Comparison of ENCODE assay signal across 8 mouse cellular contexts in the genomic region with DNA sequence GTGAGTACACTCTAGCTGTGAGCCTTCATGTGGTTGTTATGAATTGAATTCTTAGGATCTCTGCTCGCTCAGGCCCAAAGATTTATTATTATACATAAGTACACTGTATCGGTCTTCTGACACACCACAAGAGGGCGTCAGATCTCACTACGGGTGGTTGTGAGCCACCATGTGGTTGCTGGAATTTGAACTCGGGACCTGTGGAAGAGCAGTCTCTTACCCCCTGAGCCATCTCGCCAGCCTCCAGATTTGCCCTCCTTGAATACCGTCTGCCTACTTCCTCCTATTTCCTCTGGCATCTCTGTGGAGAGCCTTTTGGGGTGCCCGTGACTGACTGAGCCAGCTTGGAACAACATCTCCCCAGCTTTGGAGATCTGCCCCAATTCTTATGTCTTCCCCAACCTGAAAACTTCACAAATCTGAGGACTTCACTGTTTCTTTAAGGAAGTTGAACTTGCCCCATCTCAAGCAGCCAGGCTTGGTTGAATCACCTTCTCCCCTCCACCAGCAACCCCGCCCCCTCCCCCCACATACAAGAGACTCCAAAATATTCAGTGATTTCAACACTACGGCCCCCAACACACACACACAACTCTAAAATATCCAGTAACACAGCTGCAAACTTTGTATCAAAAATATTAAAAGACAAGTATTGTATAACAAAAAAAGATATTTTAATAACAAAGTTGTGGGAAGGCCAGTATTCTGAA. TPM values are rescaled to one million over a fixed set of nuclear protein-coding genes. Genes with fewer than 3 reads are reported as not detected.
DNase-seq lines count a peak whose midpoint lies in the region; ATAC-seq and TF ChIP-seq lines count a peak whose summit lies in the region.

No protein-coding gene starts in this region.

- no peak for TF ChIP-seq POLR2A in heart, adult 2 months (IDR thresholded peaks at IDR 0.05; ENCODE audit: insufficient read depth, low read depth, low read length)

- DNase-seq in heart, adult 2 months = no peak
- DNase-seq in heart, adult 8-10 months (ENCODE audit: low spot score) = no peak
- no peak for DNase-seq in liver, embryonic 14.5 days (ENCODE audit: low read depth in 3 of 3, low spot score in 3 of 3)
- no peak for DNase-seq in frontal cortex, postnatal 14 days (ENCODE audit: low spot score in 2 of 2)
- no peak for DNase-seq in adipocyte (ENCODE audit: low spot score)

- H3K79me2 ChIP-seq in heart, adult 2 months (replicated peaks; ENCODE audit: control insufficient read depth, insufficient read depth, low read length) = no peaks in the 10 kb centered on the region

- no peaks in the 10 kb centered on the region for H3K27me3 ChIP-seq in heart, adult 2 months (ENCODE audit: control insufficient read depth, insufficient read depth, low read length)
- H3K27me3 ChIP-seq in E14TG2a.4 (ENCODE audit: insufficient read depth, low read length) = no peaks in the 10 kb centered on the region
- H3K27me3 ChIP-seq in heart, embryonic 14.5 days (ENCODE audit: control insufficient read depth, insufficient read depth, low read length) = no peaks in the 10 kb centered on the region
- peaks cover 21% of the 10 kb centered on the region for H3K27me3 ChIP-seq in liver, embryonic 14.5 days (ENCODE audit: control insufficient read depth, insufficient read depth, low read length)

- H3K4me1 ChIP-seq in heart, adult 2 months (ENCODE audit: control insufficient read depth, insufficient read depth, low read length) = peaks cover 24% of the 10 kb centered on the region
- peaks cover 90% of the 10 kb centered on the region for H3K4me1 ChIP-seq in E14TG2a.4 (replicated peaks; ENCODE audit: low read depth, low read length)
- peaks cover 38 to 48% of the 10 kb centered on the region in 2 experiments for H3K4me1 ChIP-seq in heart, embryonic 14.5 days (ENCODE audit: control insufficient read depth in 2 of 2, insufficient read depth in 2 of 2, low read length in 2 of 2)
- H3K4me1 ChIP-seq in liver, embryonic 14.5 days (replicated peaks; ENCODE audit: control insufficient read depth in 2 of 2, insufficient read depth in 2 of 2, low read length in 1 of 2) = peaks cover 7 to 27% of the 10 kb centered on the region in 2 experiments

- H3K9ac ChIP-seq in heart, adult 2 months (ENCODE audit: low read depth, low read length) = no peak overlapping the region
- H3K9ac ChIP-seq in heart, embryonic 14.5 days (ENCODE audit: low read length) = peak overlapping the region; percentile 82
- no peak overlapping the region for H3K9ac ChIP-seq in liver, embryonic 14.5 days (replicated peaks)

- intact Hi-C loops in heart, adult 2 months (cut with DNase I) = no loop called here

- TF ChIP-seq EP300 in heart, adult 2 months (IDR thresholded peaks at IDR 0.05; ENCODE audit: insufficient read depth, low read depth, low read length) = no peak
- no peak for TF ChIP-seq EP300 in liver, embryonic 14.5 days (IDR thresholded peaks at IDR 0.05; ENCODE audit: low read depth)

- no peaks in the 10 kb centered on the region for H3K36me3 ChIP-seq in heart, adult 2 months (ENCODE audit: control insufficient read depth, insufficient read depth, low read length)
- peaks cover 27% of the 10 kb centered on the region for H3K36me3 ChIP-seq in E14TG2a.4 (ENCODE audit: insufficient read depth, low read length)
- H3K36me3 ChIP-seq in heart, embryonic 14.5 days (ENCODE audit: control insufficient read depth, insufficient read depth, low read length) = peaks cover 13% of the 10 kb centered on the region
- H3K36me3 ChIP-seq in liver, embryonic 14.5 days (replicated peaks; ENCODE audit: control insufficient read depth, insufficient read depth, low read depth) = no peaks in the 10 kb centered on the region

- peak overlapping the region; percentile 92 for H3K4me2 ChIP-seq in heart, embryonic 14.5 days (ENCODE audit: low read length)
- peak overlapping the region; percentile 5; the same call in 1 of the 2 replicates for H3K4me2 ChIP-seq in liver, embryonic 14.5 days (ENCODE audit: low read depth)

- no peak for ATAC-seq in heart, embryonic 14.5 days (ENCODE audit: insufficient number of reproducible peaks, insufficient read depth, low FRiP score, low read depth)
- ATAC-seq in liver, embryonic 14.5 days (ENCODE audit: insufficient read depth) = no peak
- no peak for ATAC-seq in activated CD4-positive, CD25-positive, alpha-beta regulatory T cell, adult 4 months

- peak; percentile 46 for TF ChIP-seq CTCF in heart, adult 2 months (IDR thresholded peaks at IDR 0.05)
- TF ChIP-seq CTCF in E14TG2a.4 (conservative IDR thresholded peaks at IDR 0.05; ENCODE audit: low read length) = no peak; the same call in 1 of the 2 replicates
- TF ChIP-seq CTCF in liver, embryonic 14.5 days (IDR thresholded peaks at IDR 0.05; ENCODE audit: low read depth) = peak; percentile 28; the same call in 1 of the 2 replicates

- 50% methylated on average over 10 of the region's 10 CpGs for WGBS in heart, adult 2 months
- WGBS in heart, embryonic 14.5 days = 64% methylated on average over 10 of the region's 10 CpGs
- WGBS in liver, embryonic 14.5 days (ENCODE audit: insufficient replicate concordance) = 36% methylated on average over 10 of the region's 10 CpGs

- H3K9me3 ChIP-seq in E14TG2a.4 (ENCODE audit: low read length) = no peaks in the 10 kb centered on the region
- H3K9me3 ChIP-seq in heart, embryonic 14.5 days (ENCODE audit: control insufficient read depth, low read length) = no peaks in the 10 kb centered on the region
- H3K9me3 ChIP-seq in liver, embryonic 14.5 days (ENCODE audit: control insufficient read depth, low read length) = no peaks in the 10 kb centered on the region

- H3K27ac ChIP-seq in heart, adult 2 months = peak overlapping the region; percentile 85
- H3K27ac ChIP-seq in heart, embryonic 14.5 days (replicated peaks in 1 of 2; ENCODE audit: control insufficient read depth in 1 of 2, insufficient read depth in 1 of 2, low read depth in 2 of 2, low read length in 2 of 2) = peak overlapping the region; percentile 54 to 96
- no peak overlapping the region for H3K27ac ChIP-seq in liver, embryonic 14.5 days

- H3K4me3 ChIP-seq in heart, adult 2 months = no peak overlapping the region
- peak overlapping the region; percentile 89 for H3K4me3 ChIP-seq in E14TG2a.4 (replicated peaks; ENCODE audit: low read length)
- H3K4me3 ChIP-seq in heart, embryonic 14.5 days (ENCODE audit: control insufficient read depth in 1 of 2, insufficient read depth in 1 of 2, low read depth in 1 of 2, low read length in 2 of 2) = peak overlapping the region in 1 of 2 experiments; percentile 80; a peak in 1 of 4 replicates
- no peak overlapping the region for H3K4me3 ChIP-seq in liver, embryonic 14.5 days (ENCODE audit: insufficient read depth in 1 of 2, low read depth in 2 of 2, low read length in 2 of 2)

RNA-seq across cellular contexts. Expression of gene Plxnb2, which starts 1.1 kb away (rescaled TPM):
- 10 to 100 TPM; 75.7 to 93.5 TPM for total RNA-seq in heart, adult 2 months (2021)
- polyA plus RNA-seq in heart, adult 2 months (2012; rRNA removed) = 92.3 and 121 TPM in 2 replicates
- total RNA-seq in heart, adult 8-10 months (2022) = 100 to 1,000 TPM in 2 of 4 experiments, 10 to 100 TPM in 2; 92.5 to 104 (median 99.6) TPM
- polyA plus RNA-seq in heart, embryonic 14.5 days (2014; fragmentation: Nextera tagmentation; extraction: Ambion mirVana) = 87.4 and 99.3 TPM in 2 replicates
- 21.6 and 23.7 TPM in 2 replicates for polyA plus RNA-seq in liver, embryonic 14.5 days (2012; rRNA removed)
- 16.4 and 18.3 TPM in 2 replicates for polyA plus RNA-seq in liver, embryonic 14.5 days (2014; fragmentation: Nextera tagmentation; extraction: Ambion mirVana)
- polyA plus RNA-seq in activated CD4-positive, CD25-positive, alpha-beta regulatory T cell, adult 4 months (2017; shearing (Covaris generic)) = 1 to 10 TPM; 1.0 to 2.1 TPM

RNA-seq across cellular contexts. Expression of gene Dennd6b, which starts 14.6 kb away (rescaled TPM):
- total RNA-seq in heart, adult 2 months (2021) = 1 to 10 TPM; 8.4 to 9.1 TPM
- 24.0 and 27.7 TPM in 2 replicates for polyA plus RNA-seq in heart, adult 2 months (2012; rRNA removed)
- 10 to 100 TPM in 2 of 4 experiments, 1 to 10 TPM in 2; 8.8 to 12.9 (median 11.0) TPM for total RNA-seq in heart, adult 8-10 months (2022)
- polyA plus RNA-seq in heart, embryonic 14.5 days (2014; fragmentation: Nextera tagmentation; extraction: Ambion mirVana) = 14.8 and 16.6 TPM in 2 replicates
- 4.5 TPM in 2 replicates for polyA plus RNA-seq in liver, embryonic 14.5 days (2012; rRNA removed)
- 1.6 and 2.4 TPM in 2 replicates for polyA plus RNA-seq in liver, embryonic 14.5 days (2014; fragmentation: Nextera tagmentation; extraction: Ambion mirVana)
- 1 to 10 TPM; 7.7 to 8.4 TPM for polyA plus RNA-seq in activated CD4-positive, CD25-positive, alpha-beta regulatory T cell, adult 4 months (2017; shearing (Covaris generic))

RNA-seq across cellular contexts. Expression of gene Ppp6r2, which starts 29.6 kb away (rescaled TPM):
- 10 to 100 TPM; 66.7 to 79.0 TPM for total RNA-seq in heart, adult 2 months (2021)
- 73.2 and 107 TPM in 2 replicates for polyA plus RNA-seq in heart, adult 2 months (2012; rRNA removed)
- 10 to 100 TPM; 82.1 to 87.5 (median 84.7) TPM for total RNA-seq in heart, adult 8-10 months (2022)
- polyA plus RNA-seq in heart, embryonic 14.5 days (2014; fragmentation: Nextera tagmentation; extraction: Ambion mirVana) = 21.9 and 22.9 TPM in 2 replicates
- polyA plus RNA-seq in liver, embryonic 14.5 days (2012; rRNA removed) = 11.6 and 15.3 TPM in 2 replicates
- polyA plus RNA-seq in liver, embryonic 14.5 days (2014; fragmentation: Nextera tagmentation; extraction: Ambion mirVana) = 17.7 and 19.5 TPM in 2 replicates
- 10 to 100 TPM; 20.8 to 25.1 TPM for polyA plus RNA-seq in activated CD4-positive, CD25-positive, alpha-beta regulatory T cell, adult 4 months (2017; shearing (Covaris generic))

RNA-seq across cellular contexts. Expression of gene Mapk11, which starts 32.3 kb away (rescaled TPM):
- 1 to 10 TPM; 1.9 to 2.0 TPM for total RNA-seq in heart, adult 2 months (2021)
- polyA plus RNA-seq in heart, adult 2 months (2012; rRNA removed) = 4.7 and 5.2 TPM in 2 replicates
- 1 to 10 TPM; 1.1 to 2.8 (median 2.7) TPM for total RNA-seq in heart, adult 8-10 months (2022)
- polyA plus RNA-seq in heart, embryonic 14.5 days (2014; fragmentation: Nextera tagmentation; extraction: Ambion mirVana) = 2.5 and 3.2 TPM in 2 replicates
- 0.84 TPM in 2 replicates for polyA plus RNA-seq in liver, embryonic 14.5 days (2012; rRNA removed)
- 0.49 and 0.83 TPM in 2 replicates for polyA plus RNA-seq in liver, embryonic 14.5 days (2014; fragmentation: Nextera tagmentation; extraction: Ambion mirVana)
- polyA plus RNA-seq in activated CD4-positive, CD25-positive, alpha-beta regulatory T cell, adult 4 months (2017; shearing (Covaris generic)) = 10 to 100 TPM; 21.2 to 22.5 TPM

RNA-seq across cellular contexts. Expression of gene Mapk12, which starts 41.2 kb away (rescaled TPM):
- total RNA-seq in heart, adult 2 months (2021) = 10 to 100 TPM; 20.7 to 21.1 TPM
- 30.5 and 43.2 TPM in 2 replicates for polyA plus RNA-seq in heart, adult 2 months (2012; rRNA removed)
- total RNA-seq in heart, adult 8-10 months (2022) = 10 to 100 TPM; 21.1 to 31.4 (median 28.0) TPM
- 21.0 and 23.0 TPM in 2 replicates for polyA plus RNA-seq in heart, embryonic 14.5 days (2014; fragmentation: Nextera tagmentation; extraction: Ambion mirVana)
- polyA plus RNA-seq in liver, embryonic 14.5 days (2012; rRNA removed) = 1.7 and 1.8 TPM in 2 replicates
- 1.1 TPM in 2 replicates for polyA plus RNA-seq in liver, embryonic 14.5 days (2014; fragmentation: Nextera tagmentation; extraction: Ambion mirVana)
- 1 to 10 TPM; 1.1 to 2.1 TPM for polyA plus RNA-seq in activated CD4-positive, CD25-positive, alpha-beta regulatory T cell, adult 4 months (2017; shearing (Covaris generic))

Comparison
In these comparisons a context has a peak if more than half of its experiments do, and no peak if none do; other contexts are left out.
1. RNA of gene Plxnb2, which starts 1.1 kb away (polyA plus RNA-seq): 92.3 to 121 TPM in heart, adult 2 months, 87.4 to 99.3 TPM in heart, embryonic 14.5 days and 16.4 to 23.7 TPM in liver, embryonic 14.5 days; 1.0 to 2.1 TPM in activated CD4-positive, CD25-positive, alpha-beta regulatory T cell, adult 4 months; every median in the first group is over 4 times any median in the second.